Mouse (Mus musculus) ES-E14 (cell line): ENCODE data around the gene Trip12. TPM values are rescaled to one million over a fixed set of nuclear protein-coding genes. Genes with fewer than 3 reads are reported as not detected.

Experiments used
- DNase-seq: peaks from one replicate; pipeline ENCODE4 v3.0.0-alpha.2; 2013; ENCODE audit warnings: low read depth, low spot score
- H3K27ac ChIP-seq: 2 replicates; pipeline ENCODE4 v1.5.1; 2012; ENCODE audit warnings: low read depth, mild to moderate bottlenecking, low read length, moderate library complexity, mixed read lengths; ENCODE audit not compliant: poor library complexity, insufficient read depth, severe bottlenecking
- H3K36me3 ChIP-seq: 2 replicates; pipeline ENCODE4 v1.6.1; 2012; ENCODE audit warnings: mild to moderate bottlenecking, low read length, moderate library complexity, mixed read lengths; ENCODE audit not compliant: control insufficient read depth, poor library complexity, insufficient read depth, severe bottlenecking
- H3K4me1 ChIP-seq, 2 experiments: fragments of 150-350 bp in 1 of 2; sonication (generic) in 1 of 2; 2 replicates each; pipeline ENCODE4 v1.6.1; 2012; ENCODE audit warnings: low read length in 2 of 2, mild to moderate bottlenecking in 1 of 2, mixed read lengths in 1 of 2; ENCODE audit not compliant: control insufficient read depth in 2 of 2, insufficient read depth in 2 of 2, poor library complexity in 1 of 2
- H3K4me3 ChIP-seq, 2 experiments: fragments of 150-350 bp in 1 of 2; sonication (generic) in 1 of 2; 2 replicates each; pipeline ENCODE4 v1.5.1; 2012; ENCODE audit warnings: low read length in 2 of 2, low read depth in 1 of 2, mild to moderate bottlenecking in 1 of 2, mixed read lengths in 1 of 2; ENCODE audit not compliant: insufficient read depth in 1 of 2, poor library complexity in 1 of 2, severe bottlenecking in 1 of 2
- H3K9ac ChIP-seq: 2 replicates; pipeline ENCODE4 v1.6.1; 2012; ENCODE audit warnings: low read depth, mild to moderate bottlenecking, low read length, mixed read lengths; ENCODE audit not compliant: poor library complexity, insufficient read depth, severe bottlenecking
- H3K9me3 ChIP-seq: fragments of 150-350 bp; sonication (generic); 2 replicates; pipeline ENCODE4 v1.6.1; 2012; ENCODE audit warnings: low read depth, mild to moderate bottlenecking, low read length; ENCODE audit not compliant: control insufficient read depth, insufficient read depth
- CHD2 ChIP-seq: IDR thresholded peaks from 2 replicates; pipeline ENCODE4 v1.6.1; 2014; ENCODE audit warnings: mild to moderate bottlenecking, low read depth, low read length, inconsistent platforms
- HCFC1 ChIP-seq: IDR thresholded peaks from 2 replicates; pipeline ENCODE4 v1.6.1; 2012; ENCODE audit warnings: low read length, inconsistent platforms, borderline replicate concordance; ENCODE audit not compliant: insufficient read depth
- MAFK ChIP-seq: IDR thresholded peaks from 2 replicates; pipeline ENCODE4 v1.6.1; 2014; ENCODE audit warnings: mild to moderate bottlenecking, low read depth, low read length, inconsistent platforms; ENCODE audit not compliant: insufficient read depth
- ZC3H11A ChIP-seq: IDR thresholded peaks from 2 replicates; pipeline ENCODE4 v1.6.1; 2012; ENCODE audit warnings: low read depth, mild to moderate bottlenecking, inconsistent platforms, low read length, borderline replicate concordance
- ZNF384 ChIP-seq: IDR thresholded peaks from 2 replicates; pipeline ENCODE4 v1.6.1; 2012; ENCODE audit warnings: low read depth, low read length, inconsistent platforms
- in situ Hi-C, 2 experiments: fragments of 600-800 bp; cut with MboI; formaldehyde crosslinking; loops; one replicate each; pipeline ENCODE4 v1.15.1; 2025; ENCODE audit warnings: low sequenced_read_pairs in 2 of 2, inconsistent platforms in 1 of 2; ENCODE audit not compliant: unreplicated experiment in 2 of 2
- total RNA-seq: library from RNA; depleted of rRNA; stranded (reverse); fragments of 300-350 nt; gene quantifications from 2 replicates; pipeline ENCODE4 v1.2.3, GENCODE M21; 2012

The Trip12 gene
- total RNA-seq, 1 experiment = 425 TPM

GRCm38 (mm10) chr1:84850471-84850870 lies 10.2 kb upstream of the Trip12 start:
- H3K27ac ChIP-seq = peak overlapping the region; percentile 74; the same call in 1 of the 2 replicates
- peaks cover 21 to 23% of the 10 kb centered on the region in 2 experiments for H3K4me1 ChIP-seq
- H3K4me3 ChIP-seq = 0 out of 4 replicates have a peak overlapping the region, but pooled peaks of 1 of the 2 experiments have one; percentile 12
- no peak for DNase-seq
- TF ChIP-seq CHD2 (no peak), HCFC1 (no peak), MAFK (no peak), ZC3H11A (no peak), ZNF384 (no peak)
- in situ Hi-C loops = no loop called here
- no peaks in the 10 kb centered on the region for H3K9me3 ChIP-seq
- H3K9ac ChIP-seq = no peak overlapping the region
- H3K36me3 ChIP-seq = peaks cover 2% of the 10 kb centered on the region; the same call in 1 of the 2 replicates

- peaks cover 23% of the 10 kb centered on the region in 2 experiments for H3K4me1 ChIP-seq
- peaks cover 2% of the 10 kb centered on the region; the same call in 1 of the 2 replicates for H3K36me3 ChIP-seq
- in situ Hi-C loops = no loop called here
- TF ChIP-seq ZNF384 (0 out of 2 replicates have a peak, but pooled peaks have one; percentile 51), MAFK (no peak)
- peak overlapping the region; percentile 98 for H3K27ac ChIP-seq
- DNase-seq = no peak
- H3K9ac ChIP-seq = peak overlapping the region; percentile 64; the same call in 1 of the 2 replicates
- H3K4me3 ChIP-seq = peak overlapping the region; percentile 27 to 68
- no peaks in the 10 kb centered on the region for H3K9me3 ChIP-seq
These were observed 9.5 kb upstream of the Trip12 start for GRCm38 (mm10) chr1:84849804-84850203.

GRCm38 (mm10) chr1:84848801-84849455 lies 8.6 kb upstream of the Trip12 start:
- peaks cover 2% of the 10 kb centered on the region; the same call in 1 of the 2 replicates for H3K36me3 ChIP-seq
- peak overlapping the region; percentile 98 for H3K27ac ChIP-seq
- peak overlapping the region; percentile 82 for H3K9ac ChIP-seq
- no peaks in the 10 kb centered on the region for H3K9me3 ChIP-seq
- TF ChIP-seq ZNF384 (no peak), CHD2 (0 out of 2 replicates have a peak, but pooled peaks have one; percentile 41), ZC3H11A (no peak)
- H3K4me3 ChIP-seq = peak overlapping the region; percentile 27 to 68
- peak; percentile 82 for DNase-seq
- H3K4me1 ChIP-seq = peaks cover 23% of the 10 kb centered on the region in 2 experiments
- in situ Hi-C loops = no loop called here

- Histone ChIP-seq H3K36me3 (peaks cover 2% of the 10 kb centered on the region; the same call in 1 of the 2 replicates), H3K27ac (peak overlapping the region; percentile 98; the same call in 1 of the 2 replicates), H3K9ac (peak overlapping the region; percentile 82), H3K4me3 (peak overlapping the region; percentile 27 to 68), H3K4me1 (peaks cover 23% of the 10 kb centered on the region in 2 experiments), H3K9me3 (no peaks in the 10 kb centered on the region)
- in situ Hi-C loops = no loop called here
- DNase-seq = no peak
- TF ChIP-seq CHD2 (no peak), ZNF384 (no peak)
These were observed 8.0 kb upstream of the Trip12 start for GRCm38 (mm10) chr1:84848335-84848734.

- in situ Hi-C loops = no loop called here
- TF ChIP-seq ZNF384 = 0 out of 2 replicates have a peak, but pooled peaks have one; percentile 42
- TF ChIP-seq MAFK = no peak
- no peak for TF ChIP-seq HCFC1
- TF ChIP-seq ZC3H11A = no peak
- TF ChIP-seq CHD2 = no peak
- H3K36me3 ChIP-seq = peaks cover 2% of the 10 kb centered on the region; the same call in 1 of the 2 replicates
These were observed 7.4 kb upstream of the Trip12 start for GRCm38 (mm10) chr1:84847698-84848097.

More at GRCm38 (mm10) chr1:84847698-84848097, 7.4 kb upstream of the Trip12 start:
- H3K27ac ChIP-seq = peak overlapping the region; percentile 98; the same call in 1 of the 2 replicates
- no peak for DNase-seq
- H3K9ac ChIP-seq = peak overlapping the region; percentile 28; the same call in 1 of the 2 replicates
- peak overlapping the region; percentile 27 to 68 for H3K4me3 ChIP-seq
- no peaks in the 10 kb centered on the region for H3K9me3 ChIP-seq
- peaks cover 23% of the 10 kb centered on the region in 2 experiments for H3K4me1 ChIP-seq
